Mouse (Mus musculus): ENCODE data around the gene Lpcat2. TPM values are rescaled to one million over a fixed set of nuclear protein-coding genes. Genes with fewer than 3 reads are reported as not detected.

Lpcat2 gene
- polyA plus RNA-seq (2017; shearing (Covaris generic)) = under 1 TPM in 1 of 2 experiments, not detected in 1; 0.82 TPM

DNA sequence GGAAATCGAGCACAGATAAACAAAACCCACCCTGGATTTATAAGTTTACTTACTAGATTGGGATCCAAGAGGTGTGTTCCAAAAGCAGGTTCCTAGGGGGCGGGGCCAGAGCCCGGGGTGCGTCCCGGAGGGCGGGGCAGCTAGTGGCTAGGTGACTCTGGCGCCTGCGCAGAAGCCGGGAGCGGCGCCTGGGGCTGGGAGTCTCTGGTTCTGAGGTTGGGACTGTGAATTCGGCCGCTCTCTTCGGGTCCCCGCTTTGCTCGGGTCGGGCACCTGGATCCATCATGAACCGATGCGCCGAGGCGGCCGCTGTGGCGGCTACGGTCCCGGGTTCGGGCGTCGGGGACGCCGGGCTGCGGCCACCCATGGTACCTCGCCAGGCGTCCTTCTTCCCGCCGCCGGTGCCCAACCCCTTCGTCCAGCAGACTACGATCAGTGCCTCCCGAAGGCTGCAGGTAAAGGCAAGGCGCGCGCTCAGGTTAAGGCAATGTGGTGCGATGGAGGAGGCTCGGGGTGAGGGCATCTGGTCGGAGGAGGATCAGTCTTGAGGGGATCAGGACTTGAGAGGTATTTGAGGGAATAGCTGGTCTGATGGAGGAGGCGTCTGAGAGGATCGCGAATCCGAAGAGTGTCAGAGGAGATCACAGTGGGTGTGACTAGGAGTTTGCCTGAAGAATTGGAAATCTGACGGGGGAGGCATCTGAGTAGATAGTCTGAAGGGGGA lies at the start of gene Lpcat2:
TSS of gene Lpcat2 (plus strand) at position 169 of the 724 bp plus-strand sequence.
- no peak for ATAC-seq

DNA sequence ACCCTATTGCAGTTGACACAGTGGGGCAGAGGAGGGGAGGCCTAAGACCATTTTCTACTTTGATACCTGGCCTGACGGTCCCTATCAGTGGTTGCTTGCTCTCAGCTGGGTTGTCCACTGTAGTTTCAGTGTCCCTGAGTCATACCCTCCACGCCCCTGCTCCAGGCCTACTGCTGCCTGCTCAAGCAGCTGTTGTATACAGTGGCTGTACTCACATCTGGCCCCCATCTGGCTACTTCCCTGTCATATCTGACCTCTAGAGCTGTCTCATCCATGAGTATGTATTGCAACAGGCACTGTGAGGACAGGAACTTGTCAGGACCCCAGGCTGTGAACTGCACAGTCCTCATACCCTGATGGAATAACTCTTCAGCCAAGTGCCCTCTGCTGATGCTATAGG lies 42.4 kb upstream of the Lpcat2 start:
- ATAC-seq = no peak

DNA sequence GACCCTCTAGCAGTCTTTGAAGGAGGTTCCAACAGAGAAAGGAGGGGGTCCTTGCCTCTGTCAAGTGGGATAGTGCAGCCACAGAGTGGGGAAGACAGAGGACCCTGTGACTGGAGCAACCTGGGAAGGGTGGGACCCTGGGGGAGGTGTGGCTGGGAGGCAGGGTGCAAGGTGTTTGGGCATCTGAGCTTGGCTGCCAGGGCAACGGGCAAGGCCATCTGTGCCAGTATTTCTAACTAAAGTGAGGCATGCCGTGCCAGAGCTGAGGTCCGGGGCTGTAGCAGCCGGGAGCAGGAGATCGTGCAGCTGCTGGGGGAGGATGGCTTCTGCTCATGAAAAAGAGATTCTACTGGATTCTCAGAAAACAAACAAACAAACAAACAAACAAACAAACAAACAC lies 39.5 kb upstream of the Lpcat2 start:
- ATAC-seq = no peak

DNA sequence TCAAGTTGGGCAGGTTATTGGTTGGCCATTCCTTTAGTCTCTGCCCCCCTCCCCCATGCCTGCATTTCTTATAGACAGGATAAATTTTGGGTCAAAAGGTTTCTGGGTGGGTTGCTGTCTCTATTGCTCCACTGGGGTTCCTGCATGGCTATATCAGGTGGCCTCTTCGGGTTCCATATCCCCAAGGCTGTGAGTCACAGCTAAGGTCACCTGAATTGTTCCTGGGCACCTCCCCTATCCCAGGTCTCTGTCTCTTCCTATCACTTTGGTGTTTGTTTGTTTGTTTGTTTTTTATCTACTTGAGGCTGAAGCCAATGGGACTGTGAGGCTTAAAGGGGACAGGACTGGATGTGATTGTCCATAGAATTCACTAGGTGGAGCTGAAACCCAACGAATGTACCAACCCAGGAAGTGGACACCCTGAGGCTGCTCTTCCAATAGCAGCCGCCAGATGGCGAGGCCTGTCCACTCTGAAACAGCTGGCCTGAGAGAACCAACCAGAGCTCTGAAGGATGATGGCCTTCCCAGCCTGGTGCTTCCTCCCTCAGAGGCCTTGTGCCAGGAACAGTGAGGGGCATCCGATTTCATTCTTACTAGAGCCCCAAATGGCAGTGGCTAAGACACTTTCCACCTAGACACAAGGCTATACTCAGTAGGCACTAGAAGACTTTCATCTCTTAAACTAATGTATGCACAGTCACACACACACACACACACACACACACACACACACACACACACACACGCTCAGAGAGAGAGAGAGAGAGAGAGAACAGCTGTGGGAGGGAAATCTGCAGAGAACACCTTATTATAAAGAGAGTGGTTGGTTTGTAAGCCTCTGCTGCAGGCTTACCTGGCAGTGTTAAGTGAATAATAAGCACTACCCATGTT lies 37.0 kb upstream of the Lpcat2 start:
- no peak for ATAC-seq

DNA sequence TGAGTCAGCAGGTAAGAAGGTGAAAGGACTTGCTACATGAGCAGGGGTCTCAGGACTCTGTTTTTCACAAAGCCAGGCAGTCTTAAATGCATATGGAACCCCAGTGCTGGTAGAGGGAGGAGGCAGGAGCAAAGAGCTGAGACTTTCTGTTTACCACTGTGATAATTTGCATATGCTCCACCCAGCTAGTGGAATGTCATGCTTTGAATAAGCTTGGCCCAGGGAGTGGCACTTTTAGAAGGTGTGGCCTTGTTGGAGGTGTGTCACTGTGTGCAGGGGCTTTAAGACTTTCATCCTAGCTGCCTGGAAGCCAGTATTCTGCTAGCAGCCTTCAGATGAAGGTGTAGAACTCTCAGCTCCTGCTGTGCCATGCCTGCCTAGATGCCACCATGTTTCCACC lies 34.0 kb upstream of the Lpcat2 start:
- ATAC-seq = no peak

DNA sequence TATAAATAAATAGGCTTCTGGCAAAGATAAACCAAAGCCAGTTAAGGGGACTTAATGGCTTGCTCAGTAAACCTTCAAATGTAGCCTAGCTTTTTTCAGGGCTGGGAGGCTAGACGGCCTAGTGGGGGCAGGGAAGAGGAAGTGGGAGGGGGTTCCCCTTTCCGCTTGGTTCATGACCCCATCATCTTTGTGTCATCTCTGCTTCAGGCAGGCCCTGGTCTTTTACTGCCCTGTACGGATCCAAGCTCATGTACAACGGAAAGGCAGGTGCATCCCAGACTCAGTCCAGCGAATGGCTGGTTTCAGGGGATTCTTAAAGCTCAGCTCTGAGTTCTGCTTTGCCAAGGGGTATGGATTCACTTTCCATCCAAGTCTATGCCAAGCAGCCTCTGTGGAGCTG lies 32.8 kb upstream of the Lpcat2 start:
- no peak for ATAC-seq

DNA sequence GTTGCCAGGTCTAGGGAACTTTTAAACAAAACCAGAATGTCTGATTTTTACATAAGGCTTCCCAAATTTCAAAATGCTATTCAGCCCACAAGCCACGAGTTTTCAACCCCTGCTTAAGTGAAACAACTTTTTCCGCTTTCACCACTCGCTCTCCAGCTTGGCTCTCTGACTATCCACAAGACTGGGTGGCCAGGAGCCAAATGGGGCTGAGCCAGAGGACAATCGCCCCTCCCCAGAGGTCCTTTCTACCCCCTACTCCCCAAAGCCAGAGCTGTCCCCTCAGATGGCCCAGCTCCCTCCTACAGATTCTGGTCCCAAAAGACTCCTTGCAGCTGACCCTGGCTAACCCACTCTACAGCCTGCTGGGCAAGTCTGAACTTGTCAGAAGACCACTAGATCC lies 29.1 kb upstream of the Lpcat2 start:
- no peak for ATAC-seq

DNA sequence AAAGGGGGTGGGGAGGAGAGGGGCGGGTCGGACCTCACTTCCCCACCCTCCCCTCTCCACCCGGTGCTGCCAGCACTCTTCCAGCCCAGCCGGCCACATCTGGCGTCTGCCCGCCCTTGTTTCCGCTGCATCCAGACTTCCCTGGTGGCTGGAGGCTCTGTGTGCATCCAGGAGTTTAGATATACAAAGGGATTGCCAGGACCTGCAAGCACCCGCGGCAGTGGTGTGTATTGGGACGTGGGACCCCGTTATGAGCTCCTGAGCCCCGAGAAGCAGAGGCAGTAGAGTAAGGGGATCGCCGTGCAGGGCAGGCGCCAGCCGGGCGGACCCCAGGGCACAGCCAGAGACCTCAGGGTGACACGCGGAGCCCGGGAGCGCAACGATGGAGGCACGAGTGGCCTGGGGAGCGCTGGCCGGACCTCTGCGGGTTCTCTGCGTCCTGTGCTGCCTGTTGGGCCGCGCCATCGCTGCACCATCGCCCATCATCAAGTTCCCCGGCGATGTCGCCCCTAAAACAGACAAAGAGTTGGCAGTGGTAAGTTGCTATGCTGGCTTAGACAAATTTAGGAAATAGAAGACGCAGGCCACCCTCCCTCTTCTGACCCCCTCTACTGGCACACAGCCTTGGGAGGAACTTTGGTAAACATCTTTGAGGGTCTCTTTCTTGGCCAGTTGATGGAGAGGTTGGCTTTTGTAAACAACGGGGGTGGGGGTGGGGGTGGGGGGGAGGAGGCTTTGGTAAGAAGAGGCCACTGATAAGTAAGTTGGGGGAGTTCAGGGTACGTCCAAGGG lies 27.7 kb upstream of the Lpcat2 start, which contains the start of gene Mmp2:
TSS of gene Mmp2 (plus strand) at position 49 of the 792 bp plus-strand sequence.
- ATAC-seq = no peak

DNA sequence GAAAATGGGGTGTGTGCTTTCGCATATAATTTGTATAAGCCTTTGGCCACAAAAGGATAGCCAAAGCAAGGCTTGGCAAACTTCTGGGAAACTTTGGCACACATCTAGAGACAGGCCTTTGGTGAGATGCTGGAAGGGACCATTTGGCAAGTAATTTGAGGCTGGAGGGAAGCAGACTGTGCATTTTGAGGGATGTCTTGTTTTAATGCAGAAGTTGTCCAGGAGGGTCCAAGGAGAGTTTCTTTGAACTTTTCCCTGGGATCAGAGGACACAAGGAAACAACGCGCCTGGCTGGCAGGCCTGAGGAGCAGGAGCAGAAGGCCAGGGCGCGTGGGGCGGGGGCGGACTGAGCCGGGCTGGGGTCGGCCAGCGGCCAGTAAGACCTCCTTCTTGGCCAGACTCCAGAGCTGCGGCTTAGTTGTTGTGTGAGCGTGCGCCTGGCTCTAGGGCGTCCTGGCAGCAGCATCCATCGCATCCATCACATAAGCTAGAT lies 26.8 kb upstream of the Lpcat2 start:
- ATAC-seq = no peak

DNA sequence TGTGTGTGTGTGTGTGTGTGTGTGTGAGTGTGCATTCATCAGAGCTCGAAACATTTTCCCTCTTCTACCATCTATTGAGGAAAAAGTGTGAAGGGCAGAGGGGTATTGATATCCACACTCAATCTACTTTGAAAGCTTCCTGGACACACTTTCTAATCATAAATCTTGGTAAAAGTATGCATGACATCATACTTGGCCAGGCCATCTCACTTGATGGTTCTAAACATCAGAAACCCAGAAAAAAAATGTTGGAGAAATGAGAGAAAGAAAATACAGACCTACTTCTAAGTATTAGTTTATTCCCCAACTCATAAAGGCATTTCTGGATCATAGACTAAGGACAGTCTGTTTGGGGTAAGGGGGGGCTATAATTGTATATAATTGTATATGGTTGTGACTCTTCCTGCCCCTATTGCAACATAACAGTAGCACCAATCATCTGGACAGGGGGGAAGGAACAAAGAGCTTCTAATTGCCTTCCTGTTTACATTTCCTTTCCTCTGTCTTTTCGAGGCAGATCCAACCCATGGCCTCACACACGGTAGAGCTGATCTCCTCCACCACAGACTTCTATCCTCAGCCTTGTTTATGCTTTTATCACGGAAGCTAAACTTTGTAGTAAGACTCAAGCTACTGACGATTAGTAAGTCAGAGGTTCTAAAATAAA lies 20.9 kb upstream of the Lpcat2 start:
- ATAC-seq = no peak

DNA sequence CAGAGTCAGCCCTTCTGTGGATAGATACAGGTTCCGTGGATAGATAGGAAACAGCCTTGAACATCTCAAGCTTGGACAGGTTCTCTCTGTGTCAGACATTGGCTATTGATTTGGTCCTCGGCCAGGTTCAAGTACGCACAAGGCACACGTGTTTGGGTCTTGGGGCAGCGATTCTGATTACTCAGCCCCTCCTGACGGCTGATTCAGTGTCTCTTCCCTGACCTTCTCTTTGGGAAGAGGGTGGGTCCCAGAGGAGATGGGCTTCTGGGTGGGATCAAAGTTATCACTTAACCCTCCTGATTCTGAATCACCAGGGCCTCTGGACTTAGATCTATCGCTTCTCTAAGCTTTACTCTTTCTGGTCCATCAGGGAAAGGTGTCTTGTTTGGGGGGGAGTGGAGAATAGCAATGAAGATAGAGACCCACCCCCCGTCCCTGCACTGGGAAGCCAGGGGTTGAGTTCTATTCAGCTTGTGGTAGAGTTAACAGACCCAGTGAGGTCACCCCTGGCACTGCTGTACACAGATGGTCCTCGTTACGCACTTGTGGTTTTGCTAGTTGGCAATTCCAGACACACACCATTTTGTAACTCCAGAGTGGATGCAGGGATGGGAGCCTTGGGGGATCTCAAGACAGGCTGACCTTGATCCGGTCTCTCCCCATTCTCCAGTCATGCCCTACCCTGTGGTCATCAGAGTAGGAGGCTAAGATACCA lies 20.2 kb upstream of the Lpcat2 start:
- ATAC-seq = no peak

DNA sequence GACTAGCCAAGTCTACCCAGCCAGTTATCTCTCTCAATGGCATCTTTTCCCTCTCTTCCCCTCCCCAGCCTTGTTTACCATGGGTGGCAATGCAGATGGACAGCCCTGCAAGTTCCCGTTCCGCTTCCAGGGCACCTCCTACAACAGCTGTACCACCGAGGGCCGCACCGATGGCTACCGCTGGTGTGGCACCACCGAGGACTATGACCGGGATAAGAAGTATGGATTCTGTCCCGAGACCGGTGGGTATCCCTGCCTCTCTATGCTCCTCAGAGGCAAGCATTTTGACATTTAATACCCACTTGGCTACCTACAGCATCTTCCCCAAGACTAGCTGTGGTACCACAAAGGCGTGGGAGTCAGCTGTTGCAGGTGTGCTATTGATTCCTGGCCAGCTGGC lies 19.2 kb upstream of the Lpcat2 start:
- no peak for ATAC-seq

DNA sequence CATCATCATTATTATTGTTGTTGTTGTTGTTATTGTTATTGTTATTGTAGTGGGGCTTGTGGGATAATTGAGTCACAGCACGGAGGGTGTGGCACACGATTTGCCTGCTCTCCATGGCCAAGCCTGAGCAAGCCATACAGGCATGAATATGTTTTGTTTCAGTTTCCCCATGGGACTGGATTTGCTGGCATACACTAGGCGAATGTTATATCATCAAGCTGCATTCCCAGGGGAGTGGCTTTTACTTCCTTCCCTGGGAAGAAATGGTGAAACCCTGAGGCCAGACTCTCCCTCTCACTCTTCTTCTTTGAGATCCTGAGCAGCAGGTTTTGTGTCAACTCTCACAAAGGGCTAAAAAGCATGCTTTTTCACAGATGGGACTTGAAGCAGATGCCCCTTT lies 16.5 kb upstream of the Lpcat2 start:
- no peak for ATAC-seq

DNA sequence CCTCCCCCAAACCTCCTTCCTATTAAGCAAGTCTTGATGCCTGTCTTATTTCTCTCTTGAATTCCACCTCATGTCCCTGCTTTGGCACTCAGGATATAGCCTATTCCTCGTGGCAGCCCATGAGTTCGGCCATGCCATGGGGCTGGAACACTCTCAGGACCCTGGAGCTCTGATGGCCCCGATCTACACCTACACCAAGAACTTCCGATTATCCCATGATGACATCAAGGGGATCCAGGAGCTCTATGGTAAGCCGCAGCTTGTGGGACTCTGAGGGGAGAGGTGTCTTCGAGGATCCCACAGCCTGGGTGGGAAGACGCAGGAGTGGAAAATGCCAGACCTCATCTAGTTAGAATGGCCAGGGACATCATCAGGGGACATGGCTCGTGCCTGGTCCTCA lies 16.0 kb upstream of the Lpcat2 start:
- ATAC-seq = no peak

DNA sequence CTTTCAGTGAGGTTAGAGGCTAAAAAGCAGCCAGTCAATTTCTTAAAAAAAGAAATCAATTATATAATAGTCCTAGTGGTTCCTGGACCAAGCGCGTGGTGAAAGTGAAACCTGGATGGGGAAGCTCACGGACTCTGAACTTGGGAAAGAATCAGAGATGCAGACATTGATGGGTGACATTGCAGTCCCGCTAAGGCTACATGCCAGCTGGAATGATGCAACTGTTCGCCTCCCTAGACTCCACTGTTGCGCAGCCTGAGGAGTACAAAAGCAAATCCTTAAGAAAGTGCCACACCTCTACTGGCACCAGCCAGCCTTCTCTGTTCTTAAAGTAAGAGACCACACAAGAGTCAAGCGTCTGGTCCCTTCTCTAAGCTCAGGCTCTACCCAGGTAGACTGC lies 15.3 kb upstream of the Lpcat2 start:
- ATAC-seq = no peak

DNA sequence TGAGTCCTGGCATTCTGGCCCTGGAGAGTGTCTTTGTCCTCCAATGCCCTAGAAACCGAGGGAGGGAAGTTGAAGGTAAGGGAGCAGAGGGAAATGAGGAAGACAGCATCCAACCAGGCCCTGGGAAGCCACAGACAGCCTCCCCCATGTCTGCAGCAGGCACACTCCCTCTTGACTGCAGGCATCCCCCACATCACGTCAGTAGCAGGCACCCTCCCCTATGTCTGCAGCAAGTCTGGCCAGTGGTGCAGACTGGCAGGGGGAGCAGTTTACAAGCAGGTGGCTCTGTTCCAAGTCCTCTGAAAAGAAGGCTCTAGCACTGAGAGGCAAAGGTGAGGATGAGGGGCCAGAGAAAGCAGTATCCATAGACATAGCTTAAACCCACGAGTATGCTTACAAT lies 8.5 kb upstream of the Lpcat2 start:
- no peak for ATAC-seq

DNA sequence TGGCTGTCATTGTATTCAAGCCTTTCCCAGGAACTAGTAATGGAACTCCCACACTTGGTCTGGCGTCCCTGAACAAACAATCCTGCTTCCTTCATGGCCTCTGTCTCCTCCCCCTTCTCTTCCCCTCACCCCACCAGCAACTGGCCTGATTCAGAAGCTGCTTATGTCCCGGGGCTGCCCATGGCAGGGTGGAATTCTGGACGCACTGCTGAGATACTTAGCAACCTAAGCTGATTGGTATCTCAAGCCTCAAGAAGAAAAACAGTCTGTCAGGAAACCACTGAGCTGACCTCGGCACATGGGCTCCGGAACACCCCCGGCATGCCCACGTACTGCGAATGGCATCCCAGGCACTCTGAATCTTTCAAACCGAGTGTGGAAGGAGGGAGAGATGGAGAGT lies 7.8 kb upstream of the Lpcat2 start:
- no peak for ATAC-seq

DNA sequence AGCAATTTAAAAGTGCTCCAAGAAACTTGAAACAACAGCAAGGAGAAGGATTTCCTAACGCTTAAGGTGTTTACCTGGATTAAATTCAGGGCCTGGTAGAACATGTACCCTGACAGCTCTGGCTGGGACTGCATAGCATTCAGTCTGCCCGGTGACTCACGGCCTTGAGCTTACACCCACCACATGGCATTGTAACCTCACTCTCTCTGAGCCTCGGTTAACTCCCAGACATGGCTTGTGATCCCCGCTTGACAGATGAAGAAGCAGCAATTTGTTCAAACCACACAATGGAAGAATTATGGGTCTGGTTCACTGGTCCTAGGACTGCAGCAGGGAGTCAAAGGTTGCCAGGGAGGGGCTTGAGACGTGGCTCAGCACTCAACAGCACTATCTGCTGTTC lies 5.9 kb upstream of the Lpcat2 start:
- ATAC-seq = no peak

DNA sequence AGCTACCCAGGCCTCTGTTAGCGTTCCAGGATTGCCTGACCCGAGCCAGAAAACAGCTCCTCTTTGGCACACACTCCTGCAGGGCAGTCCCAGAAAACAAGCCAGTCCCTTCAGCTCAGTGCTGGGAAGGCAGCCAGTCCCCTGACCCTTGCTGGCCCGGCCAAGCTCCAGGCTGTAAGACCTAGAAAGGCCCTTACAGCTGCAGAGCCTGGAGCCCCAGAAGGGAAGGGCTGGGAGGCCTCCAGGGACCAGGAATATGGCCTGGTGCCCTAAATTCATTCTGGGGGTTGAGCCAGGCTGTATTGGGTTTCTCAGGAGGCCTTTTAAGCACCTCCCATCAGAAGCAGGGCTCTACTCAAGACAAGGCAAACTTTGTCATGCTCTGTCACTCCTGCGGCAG lies 4.9 kb upstream of the Lpcat2 start:
- no peak for ATAC-seq

DNA sequence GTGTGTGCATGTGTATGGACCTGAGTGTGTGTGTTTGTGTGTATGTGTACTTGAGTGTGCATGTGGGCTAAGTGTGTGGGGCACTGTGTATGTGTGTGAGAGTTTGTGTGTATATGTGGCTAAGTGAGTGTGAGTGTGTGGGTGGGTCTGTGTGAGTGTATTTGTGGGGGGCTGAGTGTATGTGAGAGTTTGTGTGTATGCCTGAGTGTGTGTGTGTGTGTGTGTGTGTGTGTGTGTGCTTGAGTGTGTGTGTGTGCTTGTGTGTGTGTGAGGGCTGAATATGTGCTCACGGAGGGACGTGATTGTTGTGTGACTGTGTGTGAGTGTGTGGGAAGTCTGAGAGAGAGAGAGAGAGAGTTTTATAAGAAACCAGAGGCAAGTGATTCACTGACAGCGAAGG lies 3.8 kb upstream of the Lpcat2 start:
- no peak for ATAC-seq

DNA sequence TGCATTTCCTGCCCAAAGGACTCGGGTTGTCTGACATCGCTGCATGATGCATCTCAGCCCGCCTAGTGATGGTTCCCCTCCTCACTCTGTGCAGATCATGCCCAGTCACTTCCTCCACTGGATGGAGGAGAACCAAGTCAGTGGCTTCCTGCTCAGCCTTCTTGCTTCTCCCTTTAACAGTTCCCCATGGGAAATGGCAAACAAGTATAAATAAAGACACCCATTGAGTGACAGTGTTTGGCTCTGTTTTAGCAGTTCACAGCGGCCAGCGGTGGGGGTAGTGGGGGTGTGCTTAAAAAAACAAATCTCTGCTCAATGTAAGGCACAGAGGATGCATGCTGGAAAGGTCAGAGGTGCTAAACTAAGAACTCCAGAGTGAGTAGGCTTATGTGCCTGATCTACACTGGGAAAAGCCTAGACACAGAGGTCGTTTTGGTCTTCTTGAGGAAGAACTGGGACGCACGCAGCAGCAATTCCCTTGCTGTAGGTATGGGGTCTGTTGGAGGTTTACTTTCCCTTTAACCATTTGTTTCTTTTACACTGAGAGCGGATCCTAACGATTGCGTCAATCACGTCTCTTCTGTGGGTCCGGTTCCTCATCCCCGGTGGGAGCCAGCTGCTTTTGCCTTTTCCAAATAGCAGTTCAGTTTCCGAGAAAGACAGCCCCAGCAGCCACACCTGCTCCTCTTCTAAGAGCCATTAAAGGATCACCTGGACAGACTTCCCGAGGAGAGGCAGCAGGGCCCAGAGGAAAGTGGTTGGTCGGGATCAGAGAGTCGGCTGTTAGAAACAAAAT lies 1.8 kb upstream of the Lpcat2 start:
- ATAC-seq = no peak

Data from activated CD4-positive, CD25-positive, alpha-beta regulatory T cell, adult 4 months (primary cell).